In the genomic region with DNA sequence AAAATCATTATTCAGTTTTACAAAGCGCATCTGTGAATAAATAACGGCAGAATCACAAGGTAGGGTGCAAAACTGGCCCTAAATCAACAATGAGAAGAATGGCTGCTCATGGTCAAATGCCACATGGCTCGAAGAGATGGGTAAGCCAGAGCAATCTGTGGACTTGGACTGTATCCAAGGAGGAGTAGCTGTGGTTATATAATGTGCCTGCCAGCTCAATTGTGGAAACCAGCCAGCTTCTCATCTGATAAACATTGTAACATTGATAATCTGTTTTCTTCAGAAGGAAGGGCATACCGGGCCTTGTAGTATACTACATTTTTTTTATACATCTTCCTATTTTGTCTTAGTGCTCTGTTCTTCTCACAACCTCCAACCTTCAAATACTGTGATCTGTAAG, we compare ENCODE assay signal across 9 mouse cellular contexts. TPM values are rescaled to one million over a fixed set of nuclear protein-coding genes. Genes with fewer than 3 reads are reported as not detected.
DNase-seq lines count a peak whose midpoint lies in the region; ATAC-seq and TF ChIP-seq lines count a peak whose summit lies in the region.
"Had no signal": no experiment of that assay in that cellular context is flagged by ENCODE, and none has a peak within 500 bp of the region (broad histone marks: within the 10 kb centered on the region; RNA-seq: fewer than 3 reads in every experiment).

No protein-coding gene starts in this region.

- H3K36me3 ChIP-seq in lung, postnatal 0 days (ENCODE audit: insufficient read depth, low read length), result peaks cover 20% of the 10 kb centered on the region; the same call in 1 of the 2 replicates
- peaks cover 26% of the 10 kb centered on the region for H3K36me3 ChIP-seq in midbrain, embryonic 16.5 days (ENCODE audit: control insufficient read depth, insufficient read depth, low read length)

- no peaks in the 10 kb centered on the region for H3K27me3 ChIP-seq in lung, postnatal 0 days (replicated peaks; ENCODE audit: insufficient read depth, low read length)
- no peaks in the 10 kb centered on the region for H3K27me3 ChIP-seq in midbrain, embryonic 16.5 days (ENCODE audit: control insufficient read depth, insufficient read depth, low read depth, low read length)
- H3K27me3 ChIP-seq: embryonic facial prominence, embryonic 12.5 days had no signal

- no peak for ATAC-seq in lung, postnatal 0 days
- no peak for ATAC-seq in midbrain, embryonic 16.5 days

- H3K9me3 ChIP-seq in lung, postnatal 0 days (ENCODE audit: low read length), result no peaks in the 10 kb centered on the region
- no peaks in the 10 kb centered on the region for H3K9me3 ChIP-seq in midbrain, embryonic 16.5 days (replicated peaks; ENCODE audit: control insufficient read depth, low read length, poor library complexity, severe bottlenecking)
- H3K9me3 ChIP-seq: embryonic facial prominence, embryonic 12.5 days had no signal

- no peak overlapping the region for H3K4me3 ChIP-seq in lung, postnatal 0 days (ENCODE audit: low read depth, low read length)
- no peak overlapping the region for H3K4me3 ChIP-seq in midbrain, embryonic 16.5 days (ENCODE audit: low read depth, low read length)
- H3K4me3 ChIP-seq: embryonic facial prominence, embryonic 12.5 days had no signal

- H3K4me2 ChIP-seq in lung, postnatal 0 days (replicated peaks; ENCODE audit: low read depth, low read length), result no peak overlapping the region
- no peak overlapping the region for H3K4me2 ChIP-seq in midbrain, embryonic 16.5 days (ENCODE audit: low read length)
- H3K4me2 ChIP-seq: embryonic facial prominence, embryonic 12.5 days had no signal

- WGBS in lung, postnatal 0 days, result 46% methylated on average over 4 of the region's 4 CpGs
- WGBS in midbrain, embryonic 16.5 days, result 71% methylated on average over 4 of the region's 4 CpGs

- no peak overlapping the region for H3K27ac ChIP-seq in lung, postnatal 0 days (ENCODE audit: low read length)
- no peak overlapping the region for H3K27ac ChIP-seq in midbrain, embryonic 16.5 days (ENCODE audit: low read length)
- H3K27ac ChIP-seq: embryonic facial prominence, embryonic 12.5 days had no signal

- DNase-seq in heart, adult 18-20 months, result peak; percentile 25 to 44
- DNase-seq in heart, postnatal 14 days, result no peak
- DNase-seq in lung, postnatal 0 days (ENCODE audit: low spot score), result peak; percentile 31
- DNase-seq in lung, postnatal 4 days, result no peak
- peak; percentile 83 to 87 for DNase-seq in cerebellum, adult 18-20 months
- DNase-seq in lung, postnatal 10 days, result peak; percentile 36
- DNase-seq in frontal cortex, postnatal 10 days (ENCODE audit: low spot score in 2 of 2), result no peak

- no peak for TF ChIP-seq EP300 in lung, postnatal 0 days (IDR thresholded peaks at IDR 0.05)

- intact Hi-C loops in heart, postnatal 14 days (cut with DNase I), result no loop called here

- no peaks in the 10 kb centered on the region; the same call in 1 of the 2 replicates for H3K4me1 ChIP-seq in lung, postnatal 0 days (ENCODE audit: insufficient read depth, low read depth, low read length)
- H3K4me1 ChIP-seq in midbrain, embryonic 16.5 days (ENCODE audit: control insufficient read depth, insufficient read depth, low read length), result no peaks in the 10 kb centered on the region
- H3K4me1 ChIP-seq: embryonic facial prominence, embryonic 12.5 days had no signal

- TF ChIP-seq CTCF in lung, postnatal 0 days (IDR thresholded peaks at IDR 0.05), result no peak

- H3K9ac ChIP-seq in lung, postnatal 0 days (replicated peaks; ENCODE audit: low read depth), result no peak overlapping the region
- H3K9ac ChIP-seq in midbrain, embryonic 16.5 days (ENCODE audit: low read depth, low read length), result no peak overlapping the region
- H3K9ac ChIP-seq: embryonic facial prominence, embryonic 12.5 days had no signal

RNA-seq across cellular contexts. Expression of gene Usp38, which starts 31.9 kb away (rescaled TPM):
- total RNA-seq in heart, adult 18-20 months (2021), result 10 to 100 TPM; 18.9 to 19.5 TPM
- 10 to 100 TPM; 19.8 to 19.9 TPM for total RNA-seq in heart, postnatal 14 days (2021)
- 9.6 and 11.2 TPM in 2 replicates for polyA plus RNA-seq in lung, postnatal 0 days (2015; fragmentation: Nextera tagmentation; extraction: Ambion mirVana)
- 16.5 and 19.0 TPM in 2 replicates for polyA plus RNA-seq in midbrain, embryonic 16.5 days (2015; fragmentation: Nextera tagmentation; extraction: Ambion mirVana)

Comparison
In these comparisons a context has a peak if more than half of its experiments do, and no peak if none do; other contexts are left out.
1. DNase-seq: peak in heart, adult 18-20 months (2 of 2), lung, postnatal 0 days (single experiment), cerebellum, adult 18-20 months (2 of 2) and lung, postnatal 10 days (single experiment); none in heart, postnatal 14 days (0 of 2), lung, postnatal 4 days (0 of 2) and frontal cortex, postnatal 10 days (0 of 2).